Mouse (Mus musculus) embryo, embryonic 11.5 days (tissue): Measurements from ENCODE around the gene Hdgfl2.
"Not testable (repeated sequence)": the region's sequence is repeated elsewhere in the genome, so short reads cannot be mapped to it uniquely, and the experiment has no call there.

Experiments
- DNase-seq: peaks from one replicate; pipeline ENCODE4 v3.0.0-alpha.2; 2012; ENCODE audit warnings: low read depth, low spot score

Gene Hdgfl2

DNA sequence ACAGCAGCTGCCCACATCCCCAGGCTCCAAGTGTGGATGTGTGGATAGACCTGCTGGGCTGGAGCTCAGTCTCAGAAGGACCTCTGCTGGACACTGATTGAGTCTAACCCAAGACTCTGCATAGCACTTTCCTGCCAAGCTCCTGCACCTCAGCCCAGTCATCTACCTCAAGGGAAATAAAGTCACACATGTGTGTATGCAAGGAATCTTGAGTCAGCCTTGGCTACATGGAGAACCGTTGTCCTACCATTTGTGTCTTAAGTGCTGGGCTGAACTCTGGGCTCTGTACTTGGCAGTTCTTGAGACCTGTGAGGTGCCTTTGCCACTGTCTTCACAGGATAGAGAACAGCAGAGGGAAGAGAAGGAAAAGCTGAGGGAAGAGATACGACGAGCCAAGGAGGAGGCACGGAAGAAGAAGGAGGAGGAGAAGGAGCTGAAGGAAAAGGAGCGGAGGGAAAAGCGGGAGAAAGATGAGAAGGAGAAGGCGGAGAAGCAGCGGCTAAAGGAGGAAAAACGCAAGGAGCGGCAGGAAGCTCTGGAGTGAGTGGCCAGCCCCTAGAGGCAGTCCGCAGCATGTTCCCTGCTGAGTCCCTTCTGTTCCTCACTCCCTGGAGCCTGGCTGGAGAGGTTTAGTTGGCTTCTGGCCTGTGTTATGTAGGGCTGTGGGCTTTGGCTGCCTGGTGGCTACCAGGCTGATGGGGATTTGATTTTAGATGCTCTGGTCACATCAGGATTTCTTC lies 21.9 kb upstream of the Hdgfl2 start:
- DNase-seq = no peak

GRCm38 (mm10) chr17:56062081-56062480 lies 17.4 kb upstream of the Hdgfl2 start:
- no peak for DNase-seq

DNA sequence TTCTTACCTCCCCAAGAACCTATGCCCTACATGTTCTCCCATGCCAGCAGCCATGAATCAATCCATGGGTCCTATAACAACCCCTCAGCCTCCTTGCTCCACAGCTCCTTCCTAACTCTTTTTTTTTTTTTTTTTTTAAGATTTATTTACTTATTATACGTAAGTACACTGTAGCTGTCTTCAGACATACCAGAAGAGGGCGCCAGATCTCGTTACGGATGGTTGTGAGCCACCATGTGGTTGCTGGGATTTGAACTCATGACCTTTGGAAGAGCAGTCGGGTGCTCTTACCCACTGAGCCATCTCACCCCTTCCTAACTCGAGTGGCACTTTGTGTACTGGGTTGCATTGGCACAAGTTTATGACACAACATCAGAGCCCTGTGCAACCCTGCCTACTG lies 13.7 kb upstream of the Hdgfl2 start:
- not testable (repeated sequence) for DNase-seq

- DNase-seq = no peak
Observed at GRCm38 (mm10) chr17:56066451-56066850, 13.0 kb upstream of the Hdgfl2 start.

- no peak for DNase-seq
Observed at GRCm38 (mm10) chr17:56069066-56069465, 10.4 kb upstream of the Hdgfl2 start.

DNA sequence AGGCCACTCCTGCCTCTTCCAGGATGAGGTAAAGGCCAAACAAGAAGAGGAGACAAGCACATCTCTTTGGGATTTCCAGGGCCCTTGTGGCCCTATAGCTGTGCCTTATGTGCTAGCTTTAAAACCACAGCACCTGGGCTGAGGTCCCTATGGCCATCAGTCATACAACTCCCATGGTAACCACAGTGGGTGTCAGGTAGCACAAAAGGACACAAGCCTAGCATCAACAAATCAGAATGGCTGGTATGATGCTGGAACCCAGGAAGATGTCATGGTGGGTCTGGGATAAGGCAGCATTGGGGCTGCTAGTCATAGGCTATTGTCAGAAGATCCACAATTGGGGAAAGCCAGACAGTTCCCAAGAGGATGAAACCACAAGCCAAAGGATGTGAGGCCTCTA lies 8.3 kb upstream of the Hdgfl2 start:
- no peak for DNase-seq

DNA sequence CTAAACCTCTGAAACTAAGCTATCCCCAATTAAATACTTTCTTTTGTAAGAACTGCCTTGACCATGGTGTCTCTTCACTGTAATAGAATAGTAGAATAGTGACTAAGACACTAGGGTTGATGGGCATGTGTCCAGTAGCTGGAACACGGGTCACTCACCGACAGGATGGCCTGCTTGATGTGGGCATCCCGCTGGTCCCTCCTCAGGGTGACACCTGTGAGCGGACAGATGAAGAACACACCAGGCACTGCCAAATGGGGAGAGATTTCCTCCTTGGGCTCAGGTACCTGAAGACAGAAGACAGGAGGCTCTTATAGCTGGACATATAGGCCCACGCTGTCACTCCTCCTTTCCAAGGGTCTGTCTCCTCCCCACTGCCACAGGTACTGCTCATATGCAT lies 7.2 kb upstream of the Hdgfl2 start:
- DNase-seq = no peak

GRCm38 (mm10) chr17:56074097-56074826 lies 5.2 kb upstream of the Hdgfl2 start:
- DNase-seq = peak; percentile 72

DNA sequence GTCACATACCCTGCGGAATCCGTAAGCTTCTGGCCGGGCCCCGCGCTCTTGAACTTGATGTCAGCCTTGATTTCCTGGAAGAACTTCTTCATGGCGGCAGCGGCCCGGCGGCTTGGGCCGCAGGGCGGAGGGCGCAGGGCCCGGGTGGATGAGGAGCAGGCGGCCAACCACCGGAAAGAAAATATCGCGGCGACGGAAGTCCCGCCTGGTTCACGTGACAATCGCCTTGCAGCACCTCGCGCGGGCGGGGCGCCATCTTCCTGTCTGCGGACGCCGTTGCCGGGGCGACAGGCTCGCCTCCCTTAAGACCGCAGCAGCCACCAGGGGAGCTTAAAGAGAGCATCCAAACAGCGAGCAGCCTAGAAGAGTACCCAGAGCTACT lies 4.6 kb upstream of the Hdgfl2 start, which contains the start of gene Ubxn6:
Gene Ubxn6, minus strand, starts transcription at position 202 of the 382 bp plus-strand sequence.
- peak; percentile 90 for DNase-seq

- no peak for DNase-seq
Observed at GRCm38 (mm10) chr17:56077523-56077922, 1.9 kb upstream of the Hdgfl2 start.

DNA sequence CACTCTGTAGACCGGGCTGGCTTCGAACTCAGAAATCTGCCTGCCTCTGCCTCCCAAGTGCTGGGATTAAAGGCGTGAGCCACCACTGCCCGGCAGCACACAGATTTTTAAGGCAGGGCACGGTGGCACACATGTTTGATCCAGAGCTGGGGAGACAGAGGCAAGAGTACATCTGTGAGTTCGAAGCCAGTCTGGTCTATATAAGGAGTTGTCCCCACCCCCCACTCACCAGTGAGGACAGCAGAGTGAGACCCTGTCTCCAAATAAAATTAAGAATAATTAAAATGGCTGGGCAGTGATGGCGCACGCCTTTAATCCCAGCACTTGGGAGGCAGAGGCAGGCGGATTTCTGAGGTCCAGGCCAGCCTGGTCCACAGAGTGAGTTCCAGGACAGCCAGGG lies 1.1 kb upstream of the Hdgfl2 start:
- not testable (repeated sequence) for DNase-seq

DNA sequence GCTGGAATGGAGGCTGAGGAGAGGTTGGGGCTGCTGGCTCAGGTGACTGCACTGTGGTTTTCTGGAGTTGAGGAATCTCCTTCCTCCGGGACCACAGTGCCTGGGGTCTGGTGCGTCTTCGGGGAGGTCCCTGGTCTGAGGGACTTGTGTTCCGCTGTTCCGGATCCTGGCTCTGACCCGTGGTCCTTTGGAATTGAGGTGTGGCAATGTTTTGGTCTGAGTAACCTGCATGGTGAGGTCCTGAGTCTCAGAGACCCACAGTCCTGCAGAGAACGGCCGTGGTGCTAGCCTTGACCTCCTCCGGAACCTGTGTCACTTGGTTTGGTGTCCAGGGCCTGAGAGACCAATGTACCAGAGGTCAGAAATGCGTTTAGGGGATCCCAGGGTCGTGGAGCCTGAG lies 487 bp downstream of the Hdgfl2 start:
- DNase-seq = no peak

- DNase-seq = peak; percentile 64
Observed at GRCm38 (mm10) chr17:56080781-56081585, 1.5 kb downstream of the Hdgfl2 start.

DNA sequence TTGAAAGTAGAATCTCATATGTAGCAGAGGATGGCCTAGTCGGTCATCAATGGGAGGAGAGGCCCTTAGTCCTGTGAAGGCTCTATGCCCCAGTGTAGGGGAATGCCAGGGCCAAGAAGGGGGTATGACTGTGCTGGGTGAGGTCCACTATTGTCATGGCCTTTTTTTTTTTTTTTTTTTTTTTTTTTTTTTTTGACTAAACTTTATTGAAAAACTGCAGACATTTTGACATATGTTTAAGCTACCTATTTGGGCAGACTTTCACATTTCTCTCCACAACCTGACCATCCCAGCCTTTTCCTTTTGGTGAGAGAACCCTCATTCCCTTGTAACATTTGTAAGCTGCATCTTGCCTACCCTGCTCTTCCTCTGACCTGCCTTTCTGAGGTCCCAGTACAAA lies 12.9 kb downstream of the Hdgfl2 start:
- no peak for DNase-seq

DNA sequence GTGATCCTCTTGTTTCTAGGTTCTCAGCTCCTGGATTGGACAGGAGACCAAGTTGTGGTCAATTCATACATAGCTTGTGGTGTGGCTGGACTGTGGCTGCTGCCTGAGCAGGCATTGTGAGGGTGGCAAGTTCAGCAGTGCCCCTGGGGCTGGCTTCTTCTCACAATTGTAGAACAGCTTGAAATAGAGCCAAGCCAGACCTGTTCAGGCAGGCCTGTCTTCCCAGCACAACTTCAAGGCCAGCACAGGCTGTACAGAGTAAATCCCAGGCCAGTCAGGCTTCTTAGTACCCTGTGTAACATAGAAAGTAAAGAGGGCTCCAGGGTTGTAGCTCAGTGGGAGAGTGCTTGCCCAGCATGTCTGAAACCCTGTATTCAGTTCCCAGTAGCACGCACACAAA lies 13.4 kb downstream of the Hdgfl2 start:
- DNase-seq = no peak

- DNase-seq = no peak
Observed at GRCm38 (mm10) chr17:56096883-56097282, 17.4 kb downstream of the Hdgfl2 start.

DNA sequence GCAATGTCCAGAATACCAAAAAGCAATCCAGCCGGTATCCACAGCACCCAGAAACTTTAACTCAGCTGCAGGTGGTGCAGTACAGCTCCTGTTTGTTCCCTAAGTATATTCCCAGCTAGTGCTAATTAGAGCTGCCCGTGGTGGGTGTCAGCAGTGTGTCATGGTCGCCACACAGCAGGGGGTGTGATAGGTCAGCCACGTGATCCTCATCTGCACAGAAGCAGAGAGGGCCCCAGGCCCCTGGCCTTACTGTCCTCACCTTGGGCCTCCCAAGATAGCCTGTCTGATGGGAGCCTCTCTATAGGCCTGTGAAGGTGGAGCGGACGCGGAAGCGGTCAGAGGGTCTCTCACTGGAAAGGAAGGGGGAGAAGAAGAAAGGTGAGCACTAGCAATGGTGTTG lies 18.7 kb downstream of the Hdgfl2 start:
- no peak for DNase-seq

DNA sequence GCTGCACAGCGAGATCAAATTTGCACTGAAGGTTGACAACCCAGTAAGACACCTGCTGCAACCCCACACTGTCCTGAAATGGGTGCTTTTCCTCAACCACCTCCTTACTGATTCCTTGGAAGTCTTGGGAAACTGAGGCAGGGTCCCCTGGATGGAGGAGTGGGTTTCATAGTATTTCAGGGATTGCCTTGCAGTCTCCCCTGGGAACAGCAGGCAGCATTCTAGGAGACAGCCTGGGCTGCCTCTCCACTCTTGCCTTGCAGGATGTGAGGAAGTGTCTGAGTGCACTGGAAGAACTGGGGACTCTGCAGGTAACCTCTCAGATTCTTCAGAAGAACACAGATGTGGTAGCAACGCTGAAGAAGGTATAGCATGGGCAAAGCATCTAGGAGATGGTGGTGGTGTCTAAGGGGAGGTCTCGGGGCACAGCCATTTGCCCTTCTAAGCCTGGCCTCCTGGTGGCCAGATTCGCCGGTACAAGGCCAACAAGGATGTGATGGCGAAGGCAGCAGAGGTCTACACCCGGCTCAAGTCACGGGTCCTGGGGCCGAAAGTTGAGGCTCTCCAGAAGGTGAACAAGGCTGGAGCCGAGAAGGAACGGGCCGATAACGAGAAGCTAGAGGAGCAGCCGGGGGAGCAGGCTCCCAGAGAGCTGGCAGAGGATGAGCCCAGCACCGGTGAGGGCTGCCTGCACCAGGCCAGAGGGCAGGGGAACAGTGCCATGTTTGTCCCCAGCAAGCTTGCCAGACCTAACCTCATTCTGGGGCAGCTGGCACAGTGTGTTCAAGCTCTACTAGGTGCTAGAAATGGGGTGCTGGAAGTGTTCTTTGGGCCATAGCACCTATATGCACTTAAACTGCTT lies 19.5 kb downstream of the Hdgfl2 start:
- DNase-seq = no peak

- no peak for DNase-seq
Observed at GRCm38 (mm10) chr17:56100811-56101210, 21.4 kb downstream of the Hdgfl2 start.

GRCm38 (mm10) chr17:56102158-56102557 lies 22.7 kb downstream of the Hdgfl2 start:
- DNase-seq = no peak

DNA sequence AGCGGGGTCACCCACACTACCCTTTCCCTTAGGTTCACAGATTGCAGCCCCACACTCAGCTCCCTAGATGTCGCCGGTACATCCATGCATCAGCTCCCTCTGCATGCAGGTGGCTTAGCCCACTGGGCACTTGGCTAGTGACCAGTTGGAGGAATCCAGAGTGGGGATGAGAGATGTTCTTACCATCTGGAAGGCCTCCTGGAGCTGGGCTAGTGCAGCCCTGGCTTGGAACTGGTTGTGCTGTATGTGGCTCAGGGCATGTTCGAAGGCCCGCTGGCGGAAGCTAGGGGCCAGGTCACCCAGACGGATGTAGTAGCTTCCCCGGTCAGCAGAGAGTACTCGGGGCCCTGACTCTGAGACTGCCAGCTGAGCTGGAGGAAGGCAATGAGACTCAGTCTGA lies 23.5 kb downstream of the Hdgfl2 start:
- no peak for DNase-seq
